Mouse (Mus musculus) forebrain, embryonic 12.5 days (tissue): ENCODE results near the gene Myef2. TPM values are rescaled to one million over a fixed set of nuclear protein-coding genes. Genes with fewer than 3 reads are reported as not detected.

Experiments used
- ATAC-seq: fragments of 200-750 bp; cut with Nextera tagmentation; 2 replicates; pipeline ENCODE4 v1.8.0; 2017; ENCODE audit warnings: moderate TSS enrichment; ENCODE audit not compliant: low FRiP score
- H3K27ac ChIP-seq: fragments of 300-500 bp; sonication (generic); 2 replicates; pipeline ENCODE4 v1.5.1; 2016; ENCODE audit warnings: mild to moderate bottlenecking
- H3K27me3 ChIP-seq: fragments of 300-500 bp; sonication (generic); 2 replicates; pipeline ENCODE4 v1.6.1; 2016; ENCODE audit warnings: mild to moderate bottlenecking
- H3K36me3 ChIP-seq: fragments of 300-500 bp; sonication (generic); replicated peaks from 2 replicates; pipeline ENCODE4 v1.6.1; 2016; ENCODE audit warnings: mild to moderate bottlenecking
- H3K4me1 ChIP-seq: fragments of 300-500 bp; sonication (generic); 2 replicates; pipeline ENCODE4 v1.6.1; 2016
- H3K4me2 ChIP-seq: fragments of 300-500 bp; sonication (generic); 2 replicates; pipeline ENCODE4 v1.6.1; 2016; ENCODE audit warnings: mild to moderate bottlenecking, moderate library complexity
- H3K4me3 ChIP-seq: fragments of 300-500 bp; sonication (generic); replicated peaks from 2 replicates; pipeline ENCODE4 v1.5.1; 2016; ENCODE audit warnings: mild to moderate bottlenecking
- H3K9ac ChIP-seq: fragments of 300-500 bp; sonication (generic); 2 replicates; pipeline ENCODE4 v1.6.1; 2016; ENCODE audit warnings: mild to moderate bottlenecking
- H3K9me3 ChIP-seq: fragments of 300-500 bp; sonication (generic); 2 replicates; pipeline ENCODE4 v1.6.1; 2016
- WGBS: fragments of 180-500 bp; shearing (Covaris S2); methylation state at CpG from one replicate; pipeline ENCODE4 v1.1.7; 2016; 5-methylcytosine and 5-hydroxymethylcytosine counted together
- polyA plus RNA-seq: library from polyadenylated mRNA; unstranded; fragments of >200 nt; fragmentation: Nextera tagmentation; extraction: Ambion mirVana; gene quantifications from 2 replicates; pipeline ENCODE4 v1.2.1, GENCODE M21; 2016

Gene Myef2
- polyA plus RNA-seq, result 220 and 294 TPM in 2 replicates

GRCm38 (mm10) chr2:125123477-125123852 lies at the start of gene Myef2:
Myef2 (minus strand) TSS chr2:125123661.
- peaks cover 28% of the 10 kb centered on the region for H3K4me1 ChIP-seq
- peak within 1 kb of the TSS; percentile 99 for H3K9ac ChIP-seq
- under 1% methylated on average over 28 of the region's 48 CpGs for whole genome bisulfite sequencing
- H3K4me2 ChIP-seq, result peak within 1 kb of the TSS; percentile 56
- peak; percentile 85 for ATAC-seq
- peak within 1 kb of the TSS; percentile 95 for H3K27ac ChIP-seq
- H3K4me3 ChIP-seq, result peak within 1 kb of the TSS; percentile 90
- H3K9me3 ChIP-seq, result no peaks in the 10 kb centered on the region
- H3K27me3 ChIP-seq, result no peaks in the 10 kb centered on the region
- no peaks in the 10 kb centered on the region for H3K36me3 ChIP-seq

DNA sequence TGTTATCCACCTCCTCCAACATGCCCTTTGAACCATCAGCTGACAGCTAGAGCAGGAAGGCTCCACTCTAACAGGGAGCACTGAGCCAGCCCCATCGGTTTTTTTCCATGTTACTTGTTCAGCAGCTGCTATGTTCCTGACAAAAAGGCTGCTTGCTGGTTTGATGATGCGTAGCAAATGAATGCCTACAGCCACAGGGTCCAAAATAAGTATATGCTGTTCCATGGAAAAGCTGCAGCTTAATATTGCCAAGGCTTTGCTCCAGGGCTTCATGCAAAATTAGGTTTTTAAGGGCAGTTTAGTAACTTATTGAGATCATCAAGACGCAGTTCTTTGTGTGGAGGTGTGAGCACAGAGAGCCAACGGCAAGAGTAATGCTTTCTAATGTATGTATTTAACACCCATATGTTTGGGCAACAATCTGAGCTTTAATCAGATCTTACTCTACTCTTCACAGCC lies 38.6 kb upstream of the Myef2 start:
- no peaks in the 10 kb centered on the region for H3K36me3 ChIP-seq
- H3K4me2 ChIP-seq, result no peak overlapping the region
- no peak for ATAC-seq
- H3K27me3 ChIP-seq, result no peaks in the 10 kb centered on the region
- no peak overlapping the region for H3K9ac ChIP-seq
- no peaks in the 10 kb centered on the region for H3K9me3 ChIP-seq
- no peak overlapping the region for H3K4me3 ChIP-seq
- H3K4me1 ChIP-seq, result no peaks in the 10 kb centered on the region
- WGBS, result 67% methylated on average over 4 of the region's 4 CpGs
- no peak overlapping the region for H3K27ac ChIP-seq

DNA sequence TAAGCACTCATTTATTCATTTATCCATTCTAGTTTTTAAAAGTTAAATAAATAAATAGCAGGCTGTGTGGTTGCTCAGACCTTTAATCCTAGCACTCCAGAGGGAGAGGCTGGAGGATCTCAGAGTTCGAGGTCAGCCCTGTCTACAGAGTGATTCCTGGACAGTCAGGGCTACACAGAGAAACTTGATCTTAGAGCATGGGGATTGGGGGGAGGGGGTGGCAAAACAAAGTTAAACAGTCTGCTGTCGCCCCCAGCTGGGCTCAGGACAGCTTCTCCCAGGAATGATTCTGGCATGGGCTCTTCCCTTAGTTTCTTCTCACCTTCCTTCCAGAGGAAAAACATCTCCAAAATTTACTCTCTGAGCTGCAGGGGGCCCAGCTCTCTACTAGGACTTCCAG lies 32.0 kb upstream of the Myef2 start:
- Histone ChIP-seq H3K4me2 (no peak overlapping the region), H3K27ac (no peak overlapping the region), H3K4me3 (no peak overlapping the region), H3K27me3 (no peaks in the 10 kb centered on the region), H3K9ac (no peak overlapping the region), H3K36me3 (no peaks in the 10 kb centered on the region), H3K4me1 (no peaks in the 10 kb centered on the region), H3K9me3 (no peaks in the 10 kb centered on the region)
- no peak for ATAC-seq
- whole genome bisulfite sequencing, result 36% methylated on average over 2 of the region's 2 CpGs

GRCm38 (mm10) chr2:125154294-125154693 lies 30.8 kb upstream of the Myef2 start:
- no peaks in the 10 kb centered on the region for H3K27me3 ChIP-seq
- H3K36me3 ChIP-seq, result no peaks in the 10 kb centered on the region
- H3K4me2 ChIP-seq, result no peak overlapping the region
- no peaks in the 10 kb centered on the region for H3K4me1 ChIP-seq
- ATAC-seq, result no peak
- H3K4me3 ChIP-seq, result no peak overlapping the region
- no peaks in the 10 kb centered on the region for H3K9me3 ChIP-seq
- H3K9ac ChIP-seq, result no peak overlapping the region
- WGBS, result 86% methylated on average over 9 of the region's 9 CpGs
- no peak overlapping the region for H3K27ac ChIP-seq

DNA sequence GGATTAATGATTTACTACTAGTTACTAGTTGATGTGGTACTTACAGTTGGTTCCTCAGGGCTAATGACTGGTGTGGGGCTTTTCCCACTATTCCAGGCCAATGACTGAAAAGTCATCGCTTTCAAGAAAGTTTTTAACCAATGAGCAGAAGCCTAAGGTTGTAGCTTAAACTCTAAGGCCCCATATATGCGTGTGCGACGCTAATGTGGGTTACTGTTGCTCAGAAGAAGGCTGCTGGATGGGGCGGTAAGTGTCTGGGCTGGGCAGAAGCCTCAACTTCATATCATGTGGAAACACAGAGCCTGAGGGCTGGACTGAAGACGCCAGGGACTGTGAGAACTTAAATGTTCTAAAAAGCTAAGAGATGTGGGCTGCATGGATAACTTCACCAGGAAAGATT lies 28.9 kb upstream of the Myef2 start, which contains the start of gene Slc12a1:
Slc12a1 (plus strand) TSS at position 118 of the 400 bp plus-strand sequence.
- Histone ChIP-seq H3K9ac (no peak within 1 kb of the TSS), H3K4me3 (no peak within 1 kb of the TSS), H3K4me2 (no peak within 1 kb of the TSS), H3K36me3 (no peaks in the 10 kb centered on the region), H3K27ac (no peak within 1 kb of the TSS), H3K27me3 (no peaks in the 10 kb centered on the region), H3K9me3 (no peaks in the 10 kb centered on the region), H3K4me1 (no peaks in the 10 kb centered on the region)
- ATAC-seq, result no peak
- 89% methylated on average over 6 of the region's 6 CpGs for WGBS

DNA sequence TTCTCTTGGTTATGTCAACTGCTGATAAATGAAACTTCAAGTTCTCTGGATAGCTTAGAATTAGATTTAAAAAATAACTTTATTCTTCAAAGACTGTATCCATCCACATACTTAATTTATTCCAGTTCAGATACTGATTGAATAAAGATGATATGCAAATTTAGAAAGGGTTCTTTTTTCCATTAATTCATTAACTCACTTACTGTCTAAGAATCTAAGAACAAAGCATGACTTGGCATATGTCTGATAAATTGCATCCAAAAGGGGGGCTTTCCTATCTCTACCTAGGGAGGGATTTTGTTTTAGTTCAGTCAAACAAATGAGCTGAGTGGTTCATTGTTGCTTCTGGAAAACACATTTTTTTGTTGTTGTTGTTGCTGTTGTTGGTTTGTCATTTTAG lies 18.9 kb upstream of the Myef2 start:
- Histone ChIP-seq H3K4me2 (no peak overlapping the region), H3K27ac (no peak overlapping the region), H3K4me1 (no peaks in the 10 kb centered on the region), H3K36me3 (no peaks in the 10 kb centered on the region), H3K27me3 (no peaks in the 10 kb centered on the region), H3K9me3 (no peaks in the 10 kb centered on the region), H3K4me3 (no peak overlapping the region), H3K9ac (no peak overlapping the region)
- no peak for ATAC-seq

DNA sequence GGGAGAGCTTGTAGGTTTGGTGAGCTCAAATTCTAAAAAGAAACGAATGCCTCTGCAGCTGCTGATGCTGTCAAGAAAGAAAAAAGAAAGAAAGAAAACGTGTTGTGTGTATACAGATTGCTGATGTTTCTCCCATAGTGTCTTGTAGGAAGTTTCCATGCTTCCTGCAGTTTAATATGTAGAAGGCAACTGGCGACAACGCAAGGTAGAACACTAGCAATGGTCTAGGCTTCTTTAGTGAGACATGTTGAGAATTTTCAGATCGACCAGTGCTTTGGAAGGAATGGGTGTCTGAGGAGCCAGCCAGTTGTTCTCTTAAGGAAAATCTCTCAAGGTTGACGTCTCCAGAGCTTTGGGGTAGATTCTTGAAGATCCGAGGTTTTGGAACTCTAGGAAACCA lies 13.4 kb upstream of the Myef2 start:
- Histone ChIP-seq H3K4me2 (peak overlapping the region; percentile 72), H3K4me3 (peak overlapping the region; percentile 42), H3K9ac (0 out of 2 replicates have a peak overlapping the region, but pooled peaks have one; percentile 13), H3K27me3 (peaks cover 3% of the 10 kb centered on the region; the same call in 1 of the 2 replicates), H3K9me3 (no peaks in the 10 kb centered on the region), H3K36me3 (no peaks in the 10 kb centered on the region), H3K27ac (no peak overlapping the region), H3K4me1 (peaks cover 15% of the 10 kb centered on the region)
- 33% methylated on average over 7 of the region's 7 CpGs for WGBS
- no peak for ATAC-seq

DNA sequence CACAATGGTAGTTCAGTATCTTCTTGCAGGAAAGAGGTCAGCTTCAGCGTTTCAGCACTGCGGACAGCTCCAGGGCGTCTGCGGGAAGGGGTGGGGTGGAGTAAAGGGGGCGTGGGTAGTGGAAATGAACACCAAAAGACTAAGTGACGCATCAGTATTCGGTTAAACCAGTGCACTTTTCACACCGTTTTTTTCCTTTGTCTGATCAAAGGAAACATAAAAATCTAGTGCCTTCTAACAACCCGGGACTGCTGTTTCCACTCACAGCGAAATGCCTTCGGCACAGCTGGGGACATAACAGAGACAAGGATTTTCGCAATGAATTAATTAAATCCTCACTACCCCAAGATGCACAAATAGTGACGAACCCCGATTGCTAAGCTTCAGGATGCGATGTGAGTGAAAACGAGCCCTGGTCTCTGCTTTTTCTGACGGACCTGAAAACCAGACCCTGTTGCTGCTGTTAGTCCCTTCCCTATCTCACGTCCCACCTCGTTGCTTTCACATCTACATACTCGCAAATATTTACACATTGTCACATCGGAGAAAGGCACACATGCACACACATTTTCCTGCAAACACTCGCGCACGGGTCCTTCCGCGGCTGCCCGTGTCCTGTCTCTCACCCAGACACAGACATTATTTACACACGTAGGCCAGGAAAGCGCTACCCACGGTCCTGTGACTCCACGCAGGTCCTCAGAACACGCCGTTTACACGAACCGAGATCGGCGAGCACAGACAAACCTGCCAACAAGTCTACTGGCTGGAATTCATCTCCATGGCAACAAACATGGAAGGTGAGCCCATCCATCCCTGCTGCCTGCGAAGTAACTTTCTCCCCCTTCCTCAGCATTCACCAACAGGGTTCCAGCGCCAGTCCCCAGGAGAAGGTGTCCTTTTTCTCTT lies 12.7 kb upstream of the Myef2 start, which contains the start of gene Ctxn2:
Ctxn2 (plus strand) TSS at position 790 of the 909 bp plus-strand sequence.
- Histone ChIP-seq H3K4me1 (peaks cover 15% of the 10 kb centered on the region), H3K36me3 (no peaks in the 10 kb centered on the region), H3K4me3 (peak within 1 kb of the TSS; percentile 42), H3K9ac (peak within 1 kb of the TSS; percentile 13; the same call in 1 of the 2 replicates), H3K4me2 (peak within 1 kb of the TSS; percentile 72), H3K27me3 (peaks cover 3% of the 10 kb centered on the region; the same call in 1 of the 2 replicates), H3K9me3 (no peaks in the 10 kb centered on the region), H3K27ac (no peak within 1 kb of the TSS)
- 1% methylated on average over 39 of the region's 39 CpGs for WGBS
- peak; percentile 64 for ATAC-seq

DNA sequence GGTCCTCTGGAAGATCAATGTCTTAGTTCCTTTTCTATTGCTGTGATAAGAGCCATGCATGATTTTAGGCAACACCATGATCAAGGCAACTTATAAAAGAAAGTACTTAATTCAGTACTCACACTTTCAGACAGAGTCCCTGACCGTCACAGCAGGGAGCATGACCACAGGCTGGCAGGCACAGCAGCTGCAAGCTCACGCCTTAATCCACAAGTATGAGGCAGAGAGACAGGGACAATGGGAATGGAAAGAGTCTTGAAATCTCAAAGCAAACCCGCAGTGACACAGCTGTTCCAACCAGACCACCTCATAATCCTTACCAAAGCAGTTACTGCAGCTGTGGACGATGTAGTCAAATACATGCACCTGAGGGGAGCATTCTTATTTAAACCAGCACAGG lies 10.7 kb upstream of the Myef2 start:
- H3K27me3 ChIP-seq, result peaks cover 3% of the 10 kb centered on the region; the same call in 1 of the 2 replicates
- no peak overlapping the region for H3K9ac ChIP-seq
- H3K36me3 ChIP-seq, result no peaks in the 10 kb centered on the region
- WGBS, result 20% methylated on average over 4 of the region's 4 CpGs
- ATAC-seq, result no peak
- H3K4me3 ChIP-seq, result no peak overlapping the region
- peaks cover 15% of the 10 kb centered on the region for H3K4me1 ChIP-seq
- H3K27ac ChIP-seq, result no peak overlapping the region
- no peaks in the 10 kb centered on the region for H3K9me3 ChIP-seq
- no peak overlapping the region for H3K4me2 ChIP-seq

DNA sequence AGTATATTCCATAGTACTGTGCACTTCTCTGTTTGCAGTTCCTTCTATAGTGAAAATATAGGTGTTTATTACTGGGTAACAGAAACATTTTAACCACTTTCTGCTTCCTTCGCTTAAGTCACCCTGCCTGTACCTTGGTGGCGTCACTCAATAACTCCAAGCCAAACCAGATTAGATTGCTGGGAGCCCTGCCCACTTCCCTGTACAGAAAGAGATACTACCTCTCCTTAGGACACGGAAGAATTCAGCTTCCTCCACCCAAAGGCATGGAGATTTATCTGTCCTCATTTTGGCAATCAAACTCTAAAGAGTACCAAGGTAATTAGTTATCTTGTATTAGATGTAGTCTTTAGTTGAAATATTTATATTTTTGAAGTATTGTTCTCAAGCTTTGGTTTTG lies 3.3 kb upstream of the Myef2 start:
- H3K4me3 ChIP-seq, result no peak overlapping the region
- no peaks in the 10 kb centered on the region for H3K36me3 ChIP-seq
- no peaks in the 10 kb centered on the region for H3K27me3 ChIP-seq
- H3K9ac ChIP-seq, result no peak overlapping the region
- ATAC-seq, result no peak
- 90% methylated on average over 3 of the region's 3 CpGs for WGBS
- H3K27ac ChIP-seq, result no peak overlapping the region
- no peaks in the 10 kb centered on the region for H3K9me3 ChIP-seq
- H3K4me2 ChIP-seq, result no peak overlapping the region
- peaks cover 3% of the 10 kb centered on the region for H3K4me1 ChIP-seq

- Histone ChIP-seq H3K4me1 (peaks cover 11% of the 10 kb centered on the region), H3K36me3 (no peaks in the 10 kb centered on the region), H3K27ac (no peak overlapping the region), H3K9me3 (no peaks in the 10 kb centered on the region), H3K27me3 (no peaks in the 10 kb centered on the region), H3K4me3 (no peak overlapping the region), H3K4me2 (no peak overlapping the region), H3K9ac (no peak overlapping the region)
- WGBS, result 45% methylated on average over 4 of the region's 4 CpGs
- ATAC-seq, result no peak
These were observed 2.4 kb upstream of the Myef2 start for GRCm38 (mm10) chr2:125125824-125126223.

- Histone ChIP-seq H3K27me3 (no peaks in the 10 kb centered on the region), H3K4me2 (peak overlapping the region; percentile 56), H3K4me3 (peak overlapping the region; percentile 90), H3K9me3 (no peaks in the 10 kb centered on the region), H3K4me1 (peaks cover 28% of the 10 kb centered on the region), H3K27ac (peak overlapping the region; percentile 95), H3K36me3 (no peaks in the 10 kb centered on the region), H3K9ac (peak overlapping the region; percentile 99)
- WGBS, result under 1% methylated on average over 55 of the region's 59 CpGs
- peak; percentile 82 for ATAC-seq
These were observed 611 bp downstream of the Myef2 start for GRCm38 (mm10) chr2:125122624-125123476.
